Mouse (Mus musculus) limb, embryonic 10.5 days (tissue): ENCODE data around the gene Lama2. TPM values are rescaled to one million over a fixed set of nuclear protein-coding genes. Genes with fewer than 3 reads are reported as not detected.
"Not testable (repeated sequence)": the region's sequence is repeated elsewhere in the genome, so short reads cannot be mapped to it uniquely, and the experiment has no call there.

ENCODE experiments used
- DNase-seq: peaks from one replicate; pipeline ENCODE4 v3.0.0-alpha.2; 2017; ENCODE audit warnings: low spot score
- H3K27ac ChIP-seq: fragments of 300-500 bp; sonication (generic); 2 replicates; pipeline ENCODE4 v1.5.1; 2016; ENCODE audit warnings: mild to moderate bottlenecking
- H3K27me3 ChIP-seq: fragments of 300-500 bp; sonication (generic); 2 replicates; pipeline ENCODE4 v1.6.1; 2016; ENCODE audit warnings: low read depth, mild to moderate bottlenecking; ENCODE audit not compliant: poor library complexity, severe bottlenecking
- H3K36me3 ChIP-seq: fragments of 300-500 bp; sonication (generic); 2 replicates; pipeline ENCODE4 v1.6.1; 2016; ENCODE audit warnings: mild to moderate bottlenecking, moderate library complexity
- H3K4me1 ChIP-seq: fragments of 300-500 bp; sonication (generic); 2 replicates; pipeline ENCODE4 v1.6.1; 2016
- H3K4me3 ChIP-seq: fragments of 300-500 bp; sonication (generic); 2 replicates; pipeline ENCODE4 v1.5.1; 2016; ENCODE audit warnings: mild to moderate bottlenecking, moderate library complexity
- H3K9me3 ChIP-seq: fragments of 300-500 bp; sonication (generic); replicated peaks from 2 replicates; pipeline ENCODE4 v1.6.1; 2016; ENCODE audit warnings: mild to moderate bottlenecking
- WGBS: fragments of 180-500 bp; shearing (Covaris S2); methylation state at CpG from one replicate; pipeline ENCODE4 v1.1.7; 2016; 5-methylcytosine and 5-hydroxymethylcytosine counted together
- polyA plus RNA-seq: library from polyadenylated mRNA; unstranded; fragments of >200 nt; fragmentation: Nextera tagmentation; extraction: Ambion mirVana; gene quantifications from 2 replicates; pipeline ENCODE4 v1.2.1, GENCODE M21; 2016

The Lama2 gene
- polyA plus RNA-seq, 1 experiment from 2014 or later, result 9.2 TPM

GRCm38 (mm10) chr10:26975372-26975771 lies 644.2 kb downstream of the Lama2 start:
- Histone ChIP-seq H3K36me3 (no peaks in the 10 kb centered on the region), H3K9me3 (no peaks in the 10 kb centered on the region), H3K4me1 (no peaks in the 10 kb centered on the region), H3K27ac (no peak overlapping the region), H3K27me3 (no peaks in the 10 kb centered on the region), H3K4me3 (no peak overlapping the region)
- DNase-seq, result no peak
- 92% methylated on average over 3 of the region's 3 CpGs for WGBS

- H3K9me3 ChIP-seq, result no peaks in the 10 kb centered on the region
- DNase-seq, result no peak
- no peaks in the 10 kb centered on the region for H3K4me1 ChIP-seq
- no peaks in the 10 kb centered on the region for H3K36me3 ChIP-seq
- 87% methylated on average over 1 of the region's 1 CpGs for WGBS
- no peaks in the 10 kb centered on the region for H3K27me3 ChIP-seq
- H3K4me3 ChIP-seq, result no peak overlapping the region
- H3K27ac ChIP-seq, result no peak overlapping the region
These were observed 645.3 kb downstream of the Lama2 start for GRCm38 (mm10) chr10:26974224-26974623.

GRCm38 (mm10) chr10:26973575-26973974 lies 646.0 kb downstream of the Lama2 start:
- H3K27ac ChIP-seq, result no peak overlapping the region
- H3K36me3 ChIP-seq, result no peaks in the 10 kb centered on the region
- 94% methylated on average over 2 of the region's 2 CpGs for WGBS
- no peaks in the 10 kb centered on the region for H3K9me3 ChIP-seq
- no peak overlapping the region for H3K4me3 ChIP-seq
- no peaks in the 10 kb centered on the region for H3K4me1 ChIP-seq
- H3K27me3 ChIP-seq, result no peaks in the 10 kb centered on the region
- no peak for DNase-seq

GRCm38 (mm10) chr10:26958513-26958912 lies 661.0 kb downstream of the Lama2 start:
- Histone ChIP-seq H3K36me3 (no peaks in the 10 kb centered on the region), H3K27me3 (no peaks in the 10 kb centered on the region), H3K4me1 (no peaks in the 10 kb centered on the region), H3K4me3 (no peak overlapping the region), H3K9me3 (no peaks in the 10 kb centered on the region), H3K27ac (no peak overlapping the region)
- no peak for DNase-seq
- 87% methylated on average over 3 of the region's 3 CpGs for whole genome bisulfite sequencing

- Histone ChIP-seq H3K27me3 (no peaks in the 10 kb centered on the region), H3K9me3 (no peaks in the 10 kb centered on the region), H3K4me1 (no peaks in the 10 kb centered on the region), H3K36me3 (no peaks in the 10 kb centered on the region), H3K27ac (no peak overlapping the region), H3K4me3 (no peak overlapping the region)
- DNase-seq, result no peak
- WGBS, result 90% methylated on average over 7 of the region's 7 CpGs
These were observed 669.1 kb downstream of the Lama2 start for GRCm38 (mm10) chr10:26950448-26950847.

- no peaks in the 10 kb centered on the region for H3K9me3 ChIP-seq
- H3K4me1 ChIP-seq, result no peaks in the 10 kb centered on the region
- H3K4me3 ChIP-seq, result no peak overlapping the region
- WGBS, result 79% methylated on average over 8 of the region's 8 CpGs
- H3K27ac ChIP-seq, result no peak overlapping the region
- H3K27me3 ChIP-seq, result no peaks in the 10 kb centered on the region
- H3K36me3 ChIP-seq, result no peaks in the 10 kb centered on the region
- DNase-seq, result no peak
These were observed 669.9 kb downstream of the Lama2 start for GRCm38 (mm10) chr10:26949667-26950066.

GRCm38 (mm10) chr10:26948331-26948730 lies 671.2 kb downstream of the Lama2 start:
- no peak for DNase-seq
- no peak overlapping the region for H3K27ac ChIP-seq
- H3K36me3 ChIP-seq, result no peaks in the 10 kb centered on the region
- no peaks in the 10 kb centered on the region for H3K9me3 ChIP-seq
- 90% methylated on average over 2 of the region's 2 CpGs for WGBS
- no peaks in the 10 kb centered on the region for H3K4me1 ChIP-seq
- no peaks in the 10 kb centered on the region for H3K27me3 ChIP-seq
- H3K4me3 ChIP-seq, result no peak overlapping the region

- Histone ChIP-seq H3K27me3 (no peaks in the 10 kb centered on the region), H3K4me3 (no peak overlapping the region), H3K9me3 (no peaks in the 10 kb centered on the region), H3K36me3 (no peaks in the 10 kb centered on the region), H3K27ac (no peak overlapping the region), H3K4me1 (no peaks in the 10 kb centered on the region)
- no peak for DNase-seq
- WGBS, result 69% methylated on average over 1 of the region's 1 CpGs
These were observed 680.0 kb downstream of the Lama2 start for GRCm38 (mm10) chr10:26939549-26939948.

- H3K27me3 ChIP-seq, H3K4me1 ChIP-seq, H3K9me3 ChIP-seq, H3K27ac ChIP-seq, H3K36me3 ChIP-seq, H3K4me3 ChIP-seq, DNase-seq: not testable (repeated sequence)
- 91% methylated on average over 4 of the region's 4 CpGs for WGBS
These were observed 681.1 kb downstream of the Lama2 start for GRCm38 (mm10) chr10:26938464-26938863.

GRCm38 (mm10) chr10:26936056-26936455 lies 683.5 kb downstream of the Lama2 start:
- DNase-seq, H3K9me3 ChIP-seq, H3K36me3 ChIP-seq, H3K4me1 ChIP-seq, H3K27ac ChIP-seq, H3K27me3 ChIP-seq, H3K4me3 ChIP-seq: not testable (repeated sequence)
- 91% methylated on average over 6 of the region's 6 CpGs for WGBS
